Mouse (Mus musculus) forebrain, embryonic 11.5 days (tissue): ENCODE data around the gene Sp7. TPM values are rescaled to one million over a fixed set of nuclear protein-coding genes. Genes with fewer than 3 reads are reported as not detected.
"Not testable (repeated sequence)": the region's sequence is repeated elsewhere in the genome, so short reads cannot be mapped to it uniquely, and the experiment has no call there.

Experiments
- ATAC-seq: fragments of 200-750 bp; cut with Nextera tagmentation; replicated peaks from 2 replicates; pipeline ENCODE4 v1.8.0; 2017; ENCODE audit warnings: moderate TSS enrichment; ENCODE audit not compliant: low FRiP score
- DNase-seq: peaks from one replicate; pipeline ENCODE4 v3.0.0-alpha.2; 2017; ENCODE audit warnings: low spot score
- H3K27ac ChIP-seq: fragments of 300-500 bp; sonication (generic); 2 replicates; pipeline ENCODE4 v1.5.1; 2014; ENCODE audit warnings: low read depth, low read length
- H3K27me3 ChIP-seq: fragments of 300-500 bp; sonication (generic); 2 replicates; pipeline ENCODE4 v1.6.1; 2014; ENCODE audit warnings: mild to moderate bottlenecking, low read length, mixed read lengths; ENCODE audit not compliant: control insufficient read depth, insufficient read depth
- H3K36me3 ChIP-seq: fragments of 300-500 bp; sonication (generic); 2 replicates; pipeline ENCODE4 v1.6.1; 2014; ENCODE audit warnings: mild to moderate bottlenecking, low read length, moderate library complexity, mixed read lengths; ENCODE audit not compliant: control insufficient read depth, insufficient read depth
- H3K4me1 ChIP-seq: fragments of 300-500 bp; sonication (generic); replicated peaks from 2 replicates; pipeline ENCODE4 v1.6.1; 2014; ENCODE audit warnings: low read length, mixed read lengths; ENCODE audit not compliant: control insufficient read depth, insufficient read depth
- H3K4me2 ChIP-seq: fragments of 300-500 bp; sonication (generic); 2 replicates; pipeline ENCODE4 v1.6.1; 2014; ENCODE audit warnings: low read depth, mild to moderate bottlenecking, low read length, moderate library complexity, mixed read lengths; ENCODE audit not compliant: severe bottlenecking
- H3K4me3 ChIP-seq: fragments of 300-500 bp; sonication (generic); 2 replicates; pipeline ENCODE4 v1.5.1; 2014; ENCODE audit warnings: low read depth, low read length
- H3K9ac ChIP-seq: fragments of 300-500 bp; sonication (generic); 2 replicates; pipeline ENCODE4 v1.6.1; 2014; ENCODE audit warnings: low read length
- H3K9me3 ChIP-seq: fragments of 300-500 bp; sonication (generic); 2 replicates; pipeline ENCODE4 v1.6.1; 2016; ENCODE audit warnings: low read length, mixed read lengths; ENCODE audit not compliant: control insufficient read depth
- WGBS: fragments of 180-500 bp; shearing (Covaris S2); extraction: QIAGEN DNeasy Blood & Tissue Kit; methylation state at CpG from one replicate; pipeline ENCODE4 v1.1.7; 2014; 5-methylcytosine and 5-hydroxymethylcytosine counted together
- polyA plus RNA-seq: library from polyadenylated mRNA; unstranded; fragments of >200 nt; fragmentation: Nextera tagmentation; extraction: Ambion mirVana; gene quantifications from 2 replicates; pipeline ENCODE4 v1.2.1, GENCODE M21; 2014

Sp7 gene
- polyA plus RNA-seq, 1 experiment from 2014 or later = 0.52 TPM

- H3K4me2 ChIP-seq = no peak overlapping the region
- WGBS = 96% methylated on average over 3 of the region's 3 CpGs
- DNase-seq (no peak), ATAC-seq (no peak)
- no peak overlapping the region for H3K4me3 ChIP-seq
- H3K27me3 ChIP-seq = no peaks in the 10 kb centered on the region
- no peak overlapping the region for H3K9ac ChIP-seq
- H3K9me3 ChIP-seq = no peaks in the 10 kb centered on the region
- H3K36me3 ChIP-seq = peaks cover 3% of the 10 kb centered on the region
- peaks cover under 1% of the 10 kb centered on the region; the same call in 1 of the 2 replicates for H3K4me1 ChIP-seq
- no peak overlapping the region for H3K27ac ChIP-seq
These were observed 22.5 kb downstream of the Sp7 start for GRCm38 (mm10) chr15:102344490-102344889.

- WGBS = 8% methylated on average over 1 of the region's 1 CpGs
- Histone ChIP-seq H3K4me3 (no peak overlapping the region), H3K4me2 (no peak overlapping the region), H3K9me3 (no peaks in the 10 kb centered on the region), H3K36me3 (peaks cover 15% of the 10 kb centered on the region), H3K27ac (no peak overlapping the region), H3K27me3 (no peaks in the 10 kb centered on the region), H3K9ac (no peak overlapping the region), H3K4me1 (no peaks in the 10 kb centered on the region)
- no peak for DNase-seq
- no peak for ATAC-seq
These were observed 25.4 kb downstream of the Sp7 start for GRCm38 (mm10) chr15:102341580-102341979.

DNA sequence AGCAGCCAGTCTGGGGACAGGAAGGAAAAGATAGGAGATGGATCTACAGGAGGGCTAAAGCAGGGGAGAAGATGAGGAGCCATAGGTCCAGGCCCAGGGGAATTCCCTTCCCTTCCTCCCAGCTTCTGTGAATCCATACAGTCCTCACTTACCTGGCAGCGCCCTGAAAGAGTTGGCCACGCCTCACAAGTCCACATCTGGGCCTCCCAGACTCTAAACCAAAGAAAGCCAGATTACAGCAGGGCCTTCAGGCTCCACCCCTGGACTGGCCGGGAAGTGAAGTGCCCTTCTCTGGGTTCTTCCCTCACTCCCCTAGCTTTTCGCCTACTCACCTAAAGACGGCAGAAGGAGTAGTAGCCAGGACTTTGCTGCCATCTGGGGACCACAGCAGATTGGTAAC is 27.4 kb downstream of the Sp7 start:
- H3K9ac ChIP-seq = no peak overlapping the region
- no peaks in the 10 kb centered on the region for H3K27me3 ChIP-seq
- no peak overlapping the region for H3K27ac ChIP-seq
- H3K4me2 ChIP-seq = no peak overlapping the region
- 67% methylated on average over 5 of the region's 5 CpGs for WGBS
- H3K4me3 ChIP-seq = no peak overlapping the region
- no peaks in the 10 kb centered on the region for H3K4me1 ChIP-seq
- peaks cover 12% of the 10 kb centered on the region; the same call in 1 of the 2 replicates for H3K36me3 ChIP-seq
- no peaks in the 10 kb centered on the region for H3K9me3 ChIP-seq
- DNase-seq (no peak), ATAC-seq (no peak)

DNA sequence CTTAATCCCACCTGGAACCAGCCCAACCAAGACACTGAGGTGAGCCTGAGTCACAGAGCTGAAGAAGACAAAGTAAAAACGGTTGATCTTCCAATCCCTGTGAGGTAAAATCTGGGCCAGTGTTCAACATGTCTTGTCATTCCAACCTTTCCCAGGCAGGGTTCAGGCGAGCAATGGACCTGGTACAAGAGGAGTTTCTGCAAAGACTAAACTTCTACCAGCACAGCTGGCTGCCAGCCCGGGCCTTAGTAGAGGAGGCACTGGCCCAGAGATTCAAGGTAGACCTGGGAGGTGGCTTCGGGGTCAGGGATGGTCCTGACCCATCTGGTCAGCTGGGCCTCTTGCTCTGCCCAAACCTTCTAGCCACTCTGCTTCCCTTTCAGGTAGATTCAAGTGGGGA is 30.0 kb downstream of the Sp7 start:
- no peaks in the 10 kb centered on the region for H3K9me3 ChIP-seq
- peaks cover 12% of the 10 kb centered on the region; the same call in 1 of the 2 replicates for H3K36me3 ChIP-seq
- H3K27ac ChIP-seq = no peak overlapping the region
- H3K4me3 ChIP-seq = no peak overlapping the region
- ATAC-seq (no peak), DNase-seq (no peak)
- peaks cover 5% of the 10 kb centered on the region; the same call in 1 of the 2 replicates for H3K4me1 ChIP-seq
- 88% methylated on average over 4 of the region's 4 CpGs for WGBS
- no peak overlapping the region for H3K9ac ChIP-seq
- no peak overlapping the region for H3K4me2 ChIP-seq
- H3K27me3 ChIP-seq = no peaks in the 10 kb centered on the region

DNA sequence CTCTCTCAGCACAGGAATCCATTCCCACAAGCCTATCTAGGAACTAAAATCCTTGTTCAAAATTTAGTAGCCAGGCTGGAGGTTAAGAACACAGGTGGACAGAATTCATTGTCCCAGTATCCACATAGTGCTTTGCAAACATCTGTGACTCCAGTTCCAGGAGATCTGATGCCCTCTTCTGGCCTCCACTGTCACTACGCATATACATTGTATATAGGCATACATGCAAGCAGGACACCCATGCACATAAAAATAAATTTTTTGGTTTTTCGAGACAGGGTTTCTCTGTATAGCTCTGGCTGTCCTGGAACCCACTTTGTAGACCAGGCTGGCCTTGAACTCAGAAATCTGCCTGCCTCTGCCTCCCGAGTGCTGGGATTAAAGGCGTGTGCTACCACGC is 31.1 kb downstream of the Sp7 start:
- H3K27me3 ChIP-seq, DNase-seq, H3K4me1 ChIP-seq, H3K4me3 ChIP-seq, H3K9me3 ChIP-seq, ATAC-seq, H3K27ac ChIP-seq, H3K4me2 ChIP-seq, H3K9ac ChIP-seq: not testable (repeated sequence)
- 89% methylated on average over 5 of the region's 5 CpGs for WGBS
- peaks cover 12% of the 10 kb centered on the region; the same call in 1 of the 2 replicates for H3K36me3 ChIP-seq

DNA sequence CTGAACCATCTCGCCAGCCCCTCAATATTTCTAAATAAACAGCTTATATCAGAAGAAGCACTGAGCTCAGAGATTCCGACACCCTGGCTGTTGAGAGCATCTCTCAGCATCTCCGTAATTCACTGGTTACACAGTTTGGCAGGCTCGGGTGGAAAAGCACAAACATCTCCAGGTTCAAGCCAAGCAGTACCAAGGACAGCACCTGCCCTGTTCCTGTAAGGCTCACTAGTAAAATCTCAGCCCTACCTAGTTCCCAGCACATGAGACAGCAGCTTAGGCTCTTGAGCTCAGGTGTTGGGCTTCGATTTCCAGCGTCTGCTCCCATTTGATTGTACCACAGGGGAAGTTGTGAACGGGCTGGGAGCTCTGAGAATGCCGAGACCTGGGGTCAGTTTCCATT is 31.7 kb downstream of the Sp7 start:
- Histone ChIP-seq H3K27me3 (no peaks in the 10 kb centered on the region), H3K4me3 (no peak overlapping the region), H3K9me3 (no peaks in the 10 kb centered on the region), H3K27ac (no peak overlapping the region), H3K4me1 (peaks cover 9% of the 10 kb centered on the region; the same call in 1 of the 2 replicates), H3K9ac (no peak overlapping the region), H3K4me2 (no peak overlapping the region), H3K36me3 (peaks cover 12% of the 10 kb centered on the region; the same call in 1 of the 2 replicates)
- WGBS = 87% methylated on average over 8 of the region's 8 CpGs
- DNase-seq = no peak
- no peak for ATAC-seq

- peak; percentile 95 for ATAC-seq
- Histone ChIP-seq H3K4me2 (peak within 1 kb of the TSS; percentile 87), H3K27ac (peak within 1 kb of the TSS; percentile 37; the same call in 1 of the 2 replicates)
These were observed 35.4 kb downstream of the Sp7 start, which contains the start of gene Myg1 for GRCm38 (mm10) chr15:102331610-102332015. TSS of gene Myg1 (plus strand) at chr15:102331709.

DNA sequence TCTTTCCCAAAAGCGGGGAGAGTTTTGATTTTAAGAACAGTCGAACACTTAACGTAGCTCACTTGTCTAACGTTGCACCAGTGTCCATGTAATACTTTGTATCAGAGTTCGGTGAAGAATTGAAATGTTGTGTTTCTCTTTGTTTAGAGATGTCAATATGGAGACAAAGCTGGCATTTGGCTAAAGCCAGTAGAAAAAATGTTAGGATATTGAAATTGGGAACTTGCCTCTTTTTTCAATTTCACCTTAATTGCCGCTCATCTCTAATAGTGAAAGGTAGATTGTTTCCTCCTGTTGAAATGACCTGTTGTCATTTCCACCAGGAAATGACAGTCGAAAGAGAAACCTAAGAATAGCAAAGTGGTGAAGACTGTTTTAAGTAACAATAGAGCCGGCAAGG is 40.1 kb downstream of the Sp7 start:
- Histone ChIP-seq H3K4me2 (peak overlapping the region; percentile 77), H3K9ac (peak overlapping the region; percentile 73), H3K36me3 (peaks cover 5% of the 10 kb centered on the region; the same call in 1 of the 2 replicates), H3K27me3 (no peaks in the 10 kb centered on the region), H3K4me3 (peak overlapping the region; percentile 60), H3K4me1 (peaks cover 4% of the 10 kb centered on the region; the same call in 1 of the 2 replicates), H3K9me3 (no peaks in the 10 kb centered on the region), H3K27ac (no peak overlapping the region)
- ATAC-seq = no peak
- no peak for DNase-seq
- 74% methylated on average over 8 of the region's 8 CpGs for WGBS

More at GRCm38 (mm10) chr15:102331610-102332015, 35.4 kb downstream of the Sp7 start, which contains the start of gene Myg1:
- Histone ChIP-seq H3K9ac (peak within 1 kb of the TSS; percentile 77), H3K4me1 (peaks cover 9% of the 10 kb centered on the region; the same call in 1 of the 2 replicates), H3K36me3 (peaks cover 5% of the 10 kb centered on the region; the same call in 1 of the 2 replicates), H3K9me3 (no peaks in the 10 kb centered on the region), H3K4me3 (peak within 1 kb of the TSS; percentile 78), H3K27me3 (no peaks in the 10 kb centered on the region)
- peak; percentile 87 for DNase-seq
- under 1% methylated on average over 30 of the region's 30 CpGs for WGBS

- Histone ChIP-seq H3K4me3 (peak within 1 kb of the TSS; percentile 60), H3K9me3 (no peaks in the 10 kb centered on the region), H3K4me2 (peak within 1 kb of the TSS; percentile 77), H3K36me3 (peaks cover 5% of the 10 kb centered on the region; the same call in 1 of the 2 replicates), H3K27ac (no peak within 1 kb of the TSS), H3K27me3 (no peaks in the 10 kb centered on the region), H3K4me1 (peaks cover 1% of the 10 kb centered on the region; the same call in 1 of the 2 replicates), H3K9ac (peak within 1 kb of the TSS; percentile 73)
- WGBS = under 1% methylated on average over 40 of the region's 40 CpGs
- ATAC-seq (peak; percentile 91), DNase-seq (peak; percentile 90)
These were observed 40.9 kb downstream of the Sp7 start, which contains the start of gene Pfdn5 for GRCm38 (mm10) chr15:102326022-102326576. TSS of gene Pfdn5 (plus strand) at chr15:102326116.
